ENCODE assay signal across 11 mouse cellular contexts in the genomic region with DNA sequence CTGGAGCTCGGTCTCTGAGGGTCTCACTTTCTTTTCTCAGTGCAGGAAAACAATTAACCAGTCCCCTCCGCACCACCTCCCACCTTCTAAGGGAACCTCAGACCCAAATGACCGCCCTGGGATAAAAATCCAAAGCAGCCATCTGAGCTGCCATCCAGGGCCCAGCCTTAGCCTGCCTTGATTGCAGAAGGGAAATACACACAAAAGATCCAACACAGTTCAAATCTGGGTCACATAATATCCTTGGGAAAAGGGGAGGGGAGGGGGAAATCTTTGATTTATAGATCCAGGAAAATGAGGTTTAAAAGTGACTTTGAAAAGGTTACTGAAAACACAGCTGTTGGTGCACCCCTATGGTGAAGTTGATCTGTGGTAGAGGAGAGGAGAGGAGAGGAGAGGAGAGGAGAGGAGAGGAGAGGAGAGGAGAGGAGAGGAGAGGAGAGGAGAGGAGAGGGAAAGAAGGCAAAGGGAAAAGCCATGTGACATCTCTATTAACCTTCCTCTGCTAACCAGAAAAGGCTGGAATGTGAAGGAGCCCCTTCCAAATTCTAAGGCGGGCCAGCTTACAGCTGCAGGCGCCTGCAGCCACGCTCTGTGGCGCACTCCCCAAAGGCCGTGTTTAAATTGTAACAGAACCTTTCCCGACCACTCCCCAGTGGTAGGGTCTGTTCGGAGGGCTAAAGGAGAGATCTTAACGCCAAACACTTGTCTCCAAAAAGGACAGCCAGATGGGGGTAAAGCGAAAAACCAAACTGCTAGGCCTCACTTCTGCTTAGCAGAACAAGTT. TPM values are rescaled to one million over a fixed set of nuclear protein-coding genes. Genes with fewer than 3 reads are reported as not detected.
DNase-seq lines count a peak whose midpoint lies in the region; ATAC-seq lines count a peak whose summit lies in the region.
"Had no signal": no experiment of that assay in that cellular context is flagged by ENCODE, and none has a peak within 500 bp of the region (broad histone marks: within the 10 kb centered on the region; RNA-seq: fewer than 3 reads in every experiment).

No protein-coding gene starts in this region.

- H3K27me3 ChIP-seq in kidney, embryonic 15.5 days = peaks cover 25% of the 10 kb centered on the region
- H3K27me3 ChIP-seq in forebrain, embryonic 14.5 days (replicated peaks; ENCODE audit: control insufficient read depth, insufficient read depth, low read length) = peaks cover 55% of the 10 kb centered on the region
- peaks cover 5% of the 10 kb centered on the region; the same call in 1 of the 2 replicates for H3K27me3 ChIP-seq in limb, embryonic 12.5 days
- H3K27me3 ChIP-seq in stomach, embryonic 14.5 days (ENCODE audit: control insufficient read depth, insufficient read depth, low read length) = no peaks in the 10 kb centered on the region

- H3K9me3 ChIP-seq in kidney, embryonic 15.5 days (replicated peaks) = no peaks in the 10 kb centered on the region
- no peaks in the 10 kb centered on the region for H3K9me3 ChIP-seq in forebrain, embryonic 14.5 days (replicated peaks; ENCODE audit: control insufficient read depth, low read length)
- H3K9me3 ChIP-seq in limb, embryonic 12.5 days = no peaks in the 10 kb centered on the region
- H3K9me3 ChIP-seq in stomach, embryonic 14.5 days (ENCODE audit: control insufficient read depth, low read depth, low read length) = no peaks in the 10 kb centered on the region

- H3K4me1 ChIP-seq in kidney, embryonic 15.5 days = peaks cover 95% of the 10 kb centered on the region
- peaks cover 37% of the 10 kb centered on the region for H3K4me1 ChIP-seq in forebrain, embryonic 14.5 days (ENCODE audit: control insufficient read depth, insufficient read depth, low read length)
- H3K4me1 ChIP-seq in limb, embryonic 12.5 days (replicated peaks) = peaks cover 85% of the 10 kb centered on the region
- H3K4me1 ChIP-seq in stomach, embryonic 14.5 days (ENCODE audit: control insufficient read depth, insufficient read depth, low read length) = peaks cover 59% of the 10 kb centered on the region

- no peaks in the 10 kb centered on the region for H3K36me3 ChIP-seq in kidney, embryonic 15.5 days
- H3K36me3 ChIP-seq in forebrain, embryonic 14.5 days (ENCODE audit: control insufficient read depth, insufficient read depth, low read length) = no peaks in the 10 kb centered on the region
- H3K36me3 ChIP-seq in limb, embryonic 12.5 days = no peaks in the 10 kb centered on the region
- no peaks in the 10 kb centered on the region for H3K36me3 ChIP-seq in stomach, embryonic 14.5 days (ENCODE audit: control insufficient read depth, insufficient read depth, low read length)

- H3K27ac ChIP-seq in kidney, embryonic 15.5 days = peak overlapping the region; percentile 97
- no peak overlapping the region for H3K27ac ChIP-seq in forebrain, embryonic 14.5 days (ENCODE audit: low read depth, low read length)
- peak overlapping the region; percentile 87 for H3K27ac ChIP-seq in limb, embryonic 12.5 days
- peak overlapping the region; percentile 78 for H3K27ac ChIP-seq in stomach, embryonic 14.5 days (ENCODE audit: low read length)

- no peak for DNase-seq in kidney, adult 11 months
- DNase-seq in forebrain, embryonic 14.5 days (ENCODE audit: low spot score) = no peak
- no peak for DNase-seq in urinary bladder, adult 2 months (ENCODE audit: low spot score)
- DNase-seq in cerebellum, postnatal 4 days (ENCODE audit: low spot score in 2 of 2) = no peak
- no peak for DNase-seq in urinary bladder, postnatal 36 days (ENCODE audit: low spot score in 2 of 2)
- DNase-seq: cerebellum, adult 2 months; liver; right cerebral cortex, postnatal 4 days had no signal

- H3K4me2 ChIP-seq in kidney, embryonic 15.5 days = peak overlapping the region; percentile 94
- no peak overlapping the region for H3K4me2 ChIP-seq in forebrain, embryonic 14.5 days (ENCODE audit: low read length)
- H3K4me2 ChIP-seq in limb, embryonic 12.5 days = peak overlapping the region; percentile 97
- H3K4me2 ChIP-seq in stomach, embryonic 14.5 days (replicated peaks; ENCODE audit: low read depth, low read length) = peak overlapping the region; percentile 99

- H3K4me3 ChIP-seq in kidney, embryonic 15.5 days (replicated peaks) = peak overlapping the region; percentile 64
- no peak overlapping the region for H3K4me3 ChIP-seq in forebrain, embryonic 14.5 days (ENCODE audit: low read depth, low read length)
- H3K4me3 ChIP-seq in limb, embryonic 12.5 days (replicated peaks) = peak overlapping the region; percentile 61
- no peak overlapping the region for H3K4me3 ChIP-seq in stomach, embryonic 14.5 days (ENCODE audit: low read depth, low read length)

- ATAC-seq in kidney, embryonic 15.5 days (replicated peaks; ENCODE audit: low FRiP score) = no peak
- ATAC-seq in forebrain, embryonic 14.5 days = no peak
- ATAC-seq in limb, embryonic 12.5 days (ENCODE audit: insufficient number of reproducible peaks, insufficient read depth, low FRiP score, low TSS enrichment, low read depth) = no peak
- no peak for ATAC-seq in stomach, embryonic 14.5 days (ENCODE audit: insufficient number of reproducible peaks, insufficient read depth, low FRiP score, low read depth)

- H3K9ac ChIP-seq in kidney, embryonic 15.5 days = peak overlapping the region; percentile 68
- 0 out of 2 replicates have a peak overlapping the region, but pooled peaks have one; percentile 1 for H3K9ac ChIP-seq in forebrain, embryonic 14.5 days (ENCODE audit: low read length)
- H3K9ac ChIP-seq in limb, embryonic 12.5 days (replicated peaks) = peak overlapping the region; percentile 42; the same call in 1 of the 2 replicates
- H3K9ac ChIP-seq in stomach, embryonic 14.5 days (replicated peaks; ENCODE audit: low read depth, low read length) = 0 out of 2 replicates have a peak overlapping the region, but pooled peaks have one; percentile 14

- WGBS in kidney, embryonic 15.5 days = 19% methylated on average over 12 of the region's 12 CpGs
- 26% methylated on average over 12 of the region's 12 CpGs for WGBS in forebrain, embryonic 14.5 days
- WGBS in limb, embryonic 12.5 days = 5% methylated on average over 12 of the region's 12 CpGs
- WGBS in stomach, embryonic 14.5 days = 29% methylated on average over 12 of the region's 12 CpGs

RNA-seq across cellular contexts. Expression of a gene that starts 4.2 kb away (rescaled TPM):
- 43.0 and 46.3 TPM in 2 replicates for polyA plus RNA-seq in kidney, embryonic 15.5 days (2015; fragmentation: Nextera tagmentation; extraction: Ambion mirVana)
- polyA plus RNA-seq in forebrain, embryonic 14.5 days (2014; fragmentation: Nextera tagmentation; extraction: Ambion mirVana) = 8.7 and 11.4 TPM in 2 replicates
- polyA plus RNA-seq in limb, embryonic 12.5 days (2016; fragmentation: Nextera tagmentation; extraction: Ambion mirVana) = 31.4 and 31.9 TPM in 2 replicates
- 20.7 and 24.0 TPM in 2 replicates for polyA plus RNA-seq in stomach, embryonic 14.5 days (2014; fragmentation: Nextera tagmentation; extraction: Ambion mirVana)
- 33.2 and 35.4 TPM in 2 replicates for polyA plus RNA-seq in urinary bladder, adult 2 months (2012; rRNA removed)

RNA-seq across cellular contexts. Expression of a gene that starts 41.5 kb away (rescaled TPM):
- polyA plus RNA-seq in kidney, embryonic 15.5 days (2015; fragmentation: Nextera tagmentation; extraction: Ambion mirVana) = 0.08 and 0.09 TPM in 2 replicates
- 0.95 and 1.5 TPM in 2 replicates for polyA plus RNA-seq in forebrain, embryonic 14.5 days (2014; fragmentation: Nextera tagmentation; extraction: Ambion mirVana)
- polyA plus RNA-seq in limb, embryonic 12.5 days (2016; fragmentation: Nextera tagmentation; extraction: Ambion mirVana) = 1.6 TPM in 2 replicates
- polyA plus RNA-seq in stomach, embryonic 14.5 days (2014; fragmentation: Nextera tagmentation; extraction: Ambion mirVana) = 0.54 and 0.76 TPM in 2 replicates
- polyA plus RNA-seq in urinary bladder, adult 2 months (2012; rRNA removed) = 0.31 and 0.61 TPM in 2 replicates

Comparison
In these comparisons a context has a peak if more than half of its experiments do, and no peak if none do; other contexts are left out.
1. H3K4me3 ChIP-seq: peak in kidney, embryonic 15.5 days (single experiment) and limb, embryonic 12.5 days (single experiment); none in forebrain, embryonic 14.5 days (single experiment) and stomach, embryonic 14.5 days (single experiment).
2. H3K9ac ChIP-seq: peak in every context shown above with its lines; median percentile 68 in kidney, embryonic 15.5 days; 42 in limb, embryonic 12.5 days; 14 in stomach, embryonic 14.5 days; 1 in forebrain, embryonic 14.5 days.